Mouse (Mus musculus) ES-Bruce4 (cell line): ENCODE measurements around the gene Rab40c. TPM values are rescaled to one million over a fixed set of nuclear protein-coding genes. Genes with fewer than 3 reads are reported as not detected.
A peak's percentile ranks its signal among the peaks of the same experiment; 100 is the strongest.

Experiments used
- H3K27ac ChIP-seq: 2 replicates; pipeline ENCODE4 v1.5.1; 2012; ENCODE audit warnings: low read length, inconsistent platforms; ENCODE audit not compliant: insufficient read depth
- H3K27me3 ChIP-seq: 2 replicates; pipeline ENCODE4 v1.6.1; 2012; ENCODE audit warnings: mild to moderate bottlenecking, low read length, inconsistent platforms; ENCODE audit not compliant: control insufficient read depth, poor library complexity, insufficient read depth, severe bottlenecking
- H3K36me3 ChIP-seq: 2 replicates; pipeline ENCODE4 v1.6.1; 2012; ENCODE audit warnings: inconsistent platforms, mild to moderate bottlenecking, low read length, moderate library complexity; ENCODE audit not compliant: control insufficient read depth, poor library complexity, insufficient read depth, severe bottlenecking
- H3K4me1 ChIP-seq: one replicate; pipeline ENCODE4 v1.8.1; 2011; ENCODE audit warnings: low read length; ENCODE audit not compliant: control insufficient read depth, insufficient read depth
- H3K4me3 ChIP-seq: 2 replicates; pipeline ENCODE4 v1.5.1; 2011; ENCODE audit warnings: low read depth, mild to moderate bottlenecking, low read length
- H3K9ac ChIP-seq: 2 replicates; pipeline ENCODE4 v1.6.1; 2012; ENCODE audit warnings: low read depth, mild to moderate bottlenecking, inconsistent platforms; ENCODE audit not compliant: poor library complexity, severe bottlenecking
- H3K9me3 ChIP-seq: replicated peaks from 2 replicates; pipeline ENCODE4 v1.6.1; 2012; ENCODE audit warnings: mild to moderate bottlenecking, low read length, inconsistent platforms; ENCODE audit not compliant: control insufficient read depth, poor library complexity, insufficient read depth, severe bottlenecking
- CTCF ChIP-seq: IDR thresholded peaks from one replicate; pipeline ENCODE4 v1.8.1; 2011; ENCODE audit warnings: low read depth, low read length
- EP300 ChIP-seq: IDR thresholded peaks from 2 replicates; pipeline ENCODE4 v1.6.1; 2011; ENCODE audit warnings: low read depth, low read length; ENCODE audit not compliant: insufficient read depth
- POLR2A ChIP-seq: IDR thresholded peaks from one replicate; pipeline ENCODE4 v1.8.1; 2011; ENCODE audit warnings: low read length; ENCODE audit not compliant: insufficient read depth
- polyA plus RNA-seq: library from polyadenylated mRNA; stranded (reverse); fragments of >200 nt; gene quantifications from 2 replicates; pipeline ENCODE4 v1.2.4, GENCODE M21; 2011; ENCODE audit warnings: low read depth; ENCODE audit not compliant: missing spikeins, insufficient read depth, insufficient read length

The Rab40c gene
- polyA plus RNA-seq, 1 experiment: 22.7 TPM

DNA sequence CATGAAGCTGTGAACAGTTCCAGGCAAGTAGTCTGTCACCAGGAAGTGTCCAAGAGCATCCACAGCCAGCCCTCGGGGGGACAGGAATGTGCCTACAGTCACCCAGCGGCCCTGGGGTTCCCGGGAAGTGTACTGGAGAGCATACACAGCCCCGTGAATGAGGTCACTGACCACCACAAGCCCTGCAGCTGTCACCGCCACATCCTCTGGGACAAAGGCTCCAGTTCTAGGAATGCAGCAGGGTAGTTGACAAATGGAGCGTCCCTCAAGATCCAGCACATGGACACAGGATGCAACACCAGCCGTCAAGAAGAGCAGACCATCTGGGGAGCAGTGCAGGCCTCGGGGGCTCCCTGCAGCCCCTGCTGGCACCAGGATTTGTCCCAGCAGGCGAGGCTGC lies 24.2 kb upstream of the Rab40c start:
- no peaks in the 10 kb centered on the region for H3K36me3 ChIP-seq
- TF ChIP-seq CTCF: no peak
- TF ChIP-seq POLR2A: no peak
- no peak for TF ChIP-seq EP300
- H3K9me3 ChIP-seq: no peaks in the 10 kb centered on the region
- H3K27me3 ChIP-seq: no peaks in the 10 kb centered on the region
- H3K4me1 ChIP-seq: no peaks in the 10 kb centered on the region
- H3K4me3 ChIP-seq: no peak overlapping the region
- no peak overlapping the region for H3K9ac ChIP-seq
- H3K27ac ChIP-seq: no peak overlapping the region

DNA sequence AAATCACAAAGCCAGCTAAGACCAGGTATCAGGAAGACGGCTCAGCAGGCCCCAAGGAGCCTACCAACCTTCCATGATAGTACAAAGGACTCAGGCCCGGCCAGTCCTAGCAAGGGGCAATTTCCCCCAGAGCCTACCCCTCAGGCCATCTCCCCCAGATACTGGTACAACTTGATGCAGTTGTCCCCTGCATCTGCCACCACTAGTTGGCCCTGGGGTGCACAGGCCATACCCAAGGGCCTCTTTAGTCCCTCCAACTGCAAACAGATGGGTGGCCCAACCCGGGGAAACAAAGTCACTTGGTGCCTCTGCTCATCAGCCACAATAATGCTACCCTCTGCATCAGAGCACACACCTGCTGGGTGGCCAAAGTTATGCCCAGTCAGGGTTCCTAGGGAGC lies 23.7 kb upstream of the Rab40c start:
- Histone ChIP-seq H3K36me3 (no peaks in the 10 kb centered on the region), H3K27me3 (no peaks in the 10 kb centered on the region), H3K4me3 (no peak overlapping the region), H3K4me1 (no peaks in the 10 kb centered on the region), H3K9me3 (no peaks in the 10 kb centered on the region), H3K9ac (no peak overlapping the region), H3K27ac (no peak overlapping the region)
- no peak for TF ChIP-seq POLR2A
- TF ChIP-seq EP300: no peak
- TF ChIP-seq CTCF: no peak

DNA sequence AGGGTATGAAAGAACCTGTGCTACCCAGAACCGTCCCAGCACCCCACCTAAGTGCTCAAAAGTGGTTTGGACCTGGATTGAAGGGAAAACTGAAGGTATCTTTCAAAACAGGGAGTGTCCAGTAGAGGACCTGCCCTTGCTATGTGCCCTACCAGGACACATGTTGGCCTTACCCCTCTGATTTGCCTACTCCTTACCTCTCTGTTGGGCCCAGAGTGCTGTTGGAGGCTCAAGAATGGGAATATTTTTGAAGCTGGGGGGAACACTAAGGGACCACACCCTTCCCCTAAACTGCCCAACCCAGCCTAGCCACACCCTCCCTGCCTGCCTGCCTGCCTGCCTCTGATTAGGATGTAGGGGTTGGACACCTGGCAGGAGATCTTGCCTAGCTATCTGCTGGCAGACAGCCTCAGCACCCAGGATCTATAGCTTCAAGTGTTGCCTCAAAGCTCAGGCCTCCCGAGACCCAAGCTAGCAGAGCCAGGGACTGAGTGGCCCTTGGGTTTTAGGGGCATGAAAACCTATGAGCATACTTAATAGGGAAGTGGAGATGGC lies 23.1 kb upstream of the Rab40c start:
- H3K9ac ChIP-seq: no peak overlapping the region
- no peaks in the 10 kb centered on the region for H3K4me1 ChIP-seq
- H3K27me3 ChIP-seq: no peaks in the 10 kb centered on the region
- H3K9me3 ChIP-seq: no peaks in the 10 kb centered on the region
- no peaks in the 10 kb centered on the region for H3K36me3 ChIP-seq
- no peak overlapping the region for H3K4me3 ChIP-seq
- no peak overlapping the region for H3K27ac ChIP-seq
- TF ChIP-seq POLR2A (no peak), CTCF (no peak), EP300 (no peak)

DNA sequence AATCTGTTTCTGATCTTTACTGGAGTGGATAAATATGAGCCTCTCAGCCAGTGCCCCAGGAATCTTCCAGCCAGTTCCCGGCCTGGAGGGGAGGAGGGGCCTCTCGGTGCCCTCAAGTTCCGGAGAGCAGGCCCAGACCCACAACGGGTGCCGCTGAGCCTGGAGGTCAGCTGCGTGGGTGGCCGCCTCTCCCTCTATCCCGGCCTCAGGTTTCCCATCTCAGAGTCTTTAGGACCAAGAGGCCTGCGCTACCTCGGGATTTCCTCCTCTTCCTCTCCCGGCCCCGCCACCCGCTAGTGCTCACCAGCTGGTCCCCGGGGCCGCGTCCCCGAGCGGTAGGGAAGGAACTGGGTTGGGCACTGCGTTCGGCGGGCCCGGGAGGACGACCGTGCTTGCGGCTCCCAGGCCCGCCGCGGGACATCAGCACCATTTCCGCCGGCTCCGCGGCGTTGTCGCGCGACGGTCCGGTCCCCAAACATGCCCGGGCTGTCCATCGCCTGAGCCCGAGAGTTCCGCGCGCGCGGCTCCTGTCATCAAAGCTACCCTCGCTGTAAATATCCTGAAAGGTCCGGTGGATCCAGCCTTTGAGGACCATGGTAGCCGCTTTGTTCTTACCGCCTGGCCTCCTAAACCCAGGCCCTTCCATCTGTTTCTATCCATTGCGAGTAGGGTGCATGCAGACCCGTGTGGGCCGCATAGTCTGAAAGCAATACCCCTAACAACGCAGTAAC lies 22.1 kb upstream of the Rab40c start:
- H3K27ac ChIP-seq: no peak overlapping the region

DNA sequence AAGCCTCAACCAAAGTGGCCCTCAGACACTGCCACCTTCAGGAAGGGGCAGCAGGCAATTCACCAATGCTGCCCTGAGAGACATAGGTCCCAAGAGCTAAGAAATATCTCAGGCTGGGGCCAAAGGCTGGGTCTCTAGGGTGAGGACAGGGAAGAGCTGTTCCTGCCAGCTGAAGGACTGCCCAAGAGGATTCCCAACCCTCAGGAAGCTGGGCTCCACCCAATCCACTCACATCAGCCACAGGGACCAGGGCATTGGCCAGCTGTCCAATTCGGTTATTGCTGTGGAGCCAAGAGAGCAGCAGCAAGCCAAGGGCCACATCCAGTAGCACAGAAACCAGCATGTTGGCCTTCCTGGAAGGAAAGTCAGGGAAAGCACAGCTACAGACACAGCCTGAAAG lies 15.0 kb upstream of the Rab40c start:
- H3K27me3 ChIP-seq: no peaks in the 10 kb centered on the region
- no peak overlapping the region for H3K9ac ChIP-seq
- TF ChIP-seq POLR2A (no peak), EP300 (no peak), CTCF (no peak)
- H3K4me3 ChIP-seq: no peak overlapping the region
- H3K27ac ChIP-seq: no peak overlapping the region
- H3K9me3 ChIP-seq: no peaks in the 10 kb centered on the region
- no peaks in the 10 kb centered on the region for H3K4me1 ChIP-seq
- H3K36me3 ChIP-seq: peaks cover 9% of the 10 kb centered on the region

More for the DNA sequence above, 22.1 kb upstream of the Rab40c start:
- Histone ChIP-seq H3K4me3 (peak overlapping the region; percentile 88), H3K36me3 (no peaks in the 10 kb centered on the region), H3K4me1 (no peaks in the 10 kb centered on the region), H3K9ac (peak overlapping the region; percentile 76), H3K27me3 (no peaks in the 10 kb centered on the region), H3K9me3 (no peaks in the 10 kb centered on the region)
- TF ChIP-seq CTCF: no peak
- no peak for TF ChIP-seq POLR2A

DNA sequence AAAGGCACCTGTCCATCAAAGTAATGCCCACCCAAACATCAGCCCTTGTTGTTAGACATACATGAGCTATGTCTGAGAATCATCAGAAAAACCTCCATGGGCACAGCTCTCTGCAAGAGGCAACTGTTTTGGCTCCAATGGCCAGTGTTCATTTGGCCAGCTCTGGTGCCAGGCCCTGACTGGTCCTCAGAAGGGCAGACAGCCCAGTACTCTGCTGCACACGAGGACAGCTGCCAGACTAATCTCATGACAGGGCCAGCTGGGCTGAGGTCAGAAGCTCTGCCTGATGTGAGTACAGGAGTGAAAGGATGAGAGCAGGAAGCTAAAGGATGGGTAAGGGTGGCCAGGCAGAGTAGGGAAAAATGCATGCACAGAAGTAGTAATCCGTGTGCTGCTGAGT lies 5.8 kb upstream of the Rab40c start:
- no peak overlapping the region for H3K4me3 ChIP-seq
- no peak overlapping the region for H3K9ac ChIP-seq
- H3K27me3 ChIP-seq: no peaks in the 10 kb centered on the region
- no peak for TF ChIP-seq POLR2A
- no peak for TF ChIP-seq CTCF
- TF ChIP-seq EP300: no peak
- H3K36me3 ChIP-seq: peaks cover 7% of the 10 kb centered on the region
- no peaks in the 10 kb centered on the region for H3K9me3 ChIP-seq
- no peak overlapping the region for H3K27ac ChIP-seq
- no peaks in the 10 kb centered on the region for H3K4me1 ChIP-seq
